Mouse (Mus musculus) E14TG2a.4 (cell line): Measurements from ENCODE around the gene Ltbr.

ENCODE experiments used
- CTCF ChIP-seq: conservative IDR thresholded peaks from 2 replicates; pipeline ENCODE4 v1.5.1; 2014; ENCODE audit warnings: low read length
- POU5F1 ChIP-seq: IDR thresholded peaks from 2 replicates; pipeline ENCODE4 v1.6.1; 2014; ENCODE audit warnings: low read length, borderline replicate concordance

DNA sequence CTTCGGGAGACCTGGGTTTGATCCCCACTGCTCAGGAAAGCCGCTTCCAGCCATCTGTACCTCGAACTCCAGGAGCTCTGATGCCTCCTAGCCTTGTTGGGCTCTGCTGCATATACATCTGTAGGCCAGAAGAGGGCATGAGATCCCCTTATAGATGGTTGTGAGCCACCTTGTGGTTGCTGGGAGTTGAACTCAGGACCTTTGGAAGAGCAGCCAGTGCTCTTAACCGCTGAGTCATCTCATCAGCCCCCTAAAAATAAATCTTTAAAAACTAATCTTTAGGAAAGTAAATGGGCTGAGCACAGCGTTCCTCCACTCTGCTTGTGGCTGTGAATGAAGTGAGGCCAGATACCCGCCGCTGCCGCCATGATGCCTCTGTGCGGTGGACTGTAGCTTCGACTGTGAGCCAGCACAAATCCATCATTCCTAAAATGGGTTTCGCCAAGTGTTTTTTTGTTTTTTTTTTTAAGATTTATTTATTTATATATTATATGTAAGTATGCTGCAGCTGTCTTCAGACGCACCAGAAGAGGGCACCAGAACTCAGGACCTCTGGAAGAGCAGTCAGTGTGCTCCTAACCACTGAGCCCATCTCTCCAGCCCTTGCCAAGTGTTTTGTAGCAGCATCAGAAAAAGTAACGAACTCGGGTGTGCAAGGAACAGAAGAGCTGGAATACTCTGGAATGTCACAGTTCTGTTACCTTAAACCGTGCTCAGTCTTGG, 38.7 kb downstream of the Ltbr start:
- TF ChIP-seq CTCF (peak; percentile 51), POU5F1 (no peak)
